Mouse (Mus musculus): ENCODE measurements around the gene Iqcf3. TPM values are rescaled to one million over a fixed set of nuclear protein-coding genes. Genes with fewer than 3 reads are reported as not detected.

Iqcf3 gene
- total RNA-seq, 2 experiments from 2014 or later, result not detected

- intact Hi-C loops (cut with DNase I), result loop anchor here (2.0 kb wide), 1 partner anchor 29 kb away; the partner anchor contains the start of genes Abhd14a and Abhd14b
- DNase-seq (ENCODE audit: low spot score in 2 of 2), result no peak
Observed at GRCm38 (mm10) chr9:106475663-106476001, 85.8 kb downstream of the Iqcf3 start, which contains the start of gene Rrp9. Rrp9 (plus strand) TSS chr9:106475963.

GRCm38 (mm10) chr9:106475046-106475445 lies 86.4 kb downstream of the Iqcf3 start:
- peak in 1 of 2 experiments; percentile 1 for DNase-seq (ENCODE audit: low spot score in 2 of 2)
- intact Hi-C loops (cut with DNase I), result no loop called here

GRCm38 (mm10) chr9:106474456-106474855 lies 87.0 kb downstream of the Iqcf3 start:
- DNase-seq (ENCODE audit: low spot score in 2 of 2), result no peak
- intact Hi-C loops (cut with DNase I), result no loop called here

GRCm38 (mm10) chr9:106473753-106474105 lies 87.7 kb downstream of the Iqcf3 start:
- DNase-seq (ENCODE audit: low spot score in 2 of 2), result no peak
- intact Hi-C loops (cut with DNase I), result no loop called here

GRCm38 (mm10) chr9:106473081-106473752 lies 88.2 kb downstream of the Iqcf3 start:
- intact Hi-C loops (cut with DNase I), result no loop called here

GRCm38 (mm10) chr9:106472321-106472720 lies 89.1 kb downstream of the Iqcf3 start:
- intact Hi-C loops (cut with DNase I), result no loop called here
- no peak for DNase-seq (ENCODE audit: low spot score in 2 of 2)

More at GRCm38 (mm10) chr9:106473081-106473752, 88.2 kb downstream of the Iqcf3 start:
- DNase-seq (ENCODE audit: low spot score in 2 of 2), result no peak

GRCm38 (mm10) chr9:106471892-106472291 lies 89.5 kb downstream of the Iqcf3 start:
- intact Hi-C loops (cut with DNase I), result no loop called here
- peak in 1 of 2 experiments; percentile 68 for DNase-seq (ENCODE audit: low spot score in 2 of 2)

- no peak for DNase-seq (ENCODE audit: low spot score in 2 of 2)
- intact Hi-C loops (cut with DNase I), result no loop called here
Observed at GRCm38 (mm10) chr9:106470991-106471750, 90.3 kb downstream of the Iqcf3 start.

GRCm38 (mm10) chr9:106469776-106470175 lies 91.7 kb downstream of the Iqcf3 start:
- intact Hi-C loops (cut with DNase I), result no loop called here
- no peak for DNase-seq (ENCODE audit: low spot score in 2 of 2)

- intact Hi-C loops (cut with DNase I), result no loop called here
- DNase-seq (ENCODE audit: low spot score in 2 of 2), result no peak
Observed at GRCm38 (mm10) chr9:106469317-106469716, 92.1 kb downstream of the Iqcf3 start.

- intact Hi-C loops (cut with DNase I), result no loop called here
- DNase-seq (ENCODE audit: low spot score in 2 of 2), result no peak
Observed at GRCm38 (mm10) chr9:106467746-106468145, 93.7 kb downstream of the Iqcf3 start.

- intact Hi-C loops (cut with DNase I), result no loop called here
- no peak for DNase-seq (ENCODE audit: low spot score in 2 of 2)
Observed at GRCm38 (mm10) chr9:106466721-106467120, 94.7 kb downstream of the Iqcf3 start.

- intact Hi-C loops (cut with DNase I), result no loop called here
- DNase-seq (ENCODE audit: low spot score in 2 of 2), result peak in 1 of 2 experiments; percentile 66
Observed at GRCm38 (mm10) chr9:106465571-106466200, 95.7 kb downstream of the Iqcf3 start, which contains the start of gene Gpr62. Gpr62 (minus strand) TSS chr9:106465938.

GRCm38 (mm10) chr9:106464751-106465541 lies 96.5 kb downstream of the Iqcf3 start:
- DNase-seq (ENCODE audit: low spot score in 2 of 2), result peak; percentile 74 to 76
- intact Hi-C loops (cut with DNase I), result no loop called here

GRCm38 (mm10) chr9:106463122-106464063 lies 98.0 kb downstream of the Iqcf3 start:
- no peak for DNase-seq (ENCODE audit: low spot score in 2 of 2)
- intact Hi-C loops (cut with DNase I), result no loop called here

GRCm38 (mm10) chr9:106462430-106462800 lies 99.0 kb downstream of the Iqcf3 start:
- intact Hi-C loops (cut with DNase I), result no loop called here
- DNase-seq (ENCODE audit: low spot score in 2 of 2), result no peak

GRCm38 (mm10) chr9:106461641-106462429 lies 99.6 kb downstream of the Iqcf3 start:
- no peak for DNase-seq (ENCODE audit: low spot score in 2 of 2)
- intact Hi-C loops (cut with DNase I), result no loop called here

GRCm38 (mm10) chr9:106461026-106461415 lies 100.4 kb downstream of the Iqcf3 start:
- intact Hi-C loops (cut with DNase I), result no loop called here
- DNase-seq (ENCODE audit: low spot score in 2 of 2), result no peak

Data from left cerebral cortex, postnatal 14 days (tissue).